Mouse (Mus musculus): ENCODE results near the gene Mepe. TPM values are rescaled to one million over a fixed set of nuclear protein-coding genes. Genes with fewer than 3 reads are reported as not detected.

Mepe gene
- polyA plus RNA-seq, 1 experiment from 2014 or later, result not detected

DNA sequence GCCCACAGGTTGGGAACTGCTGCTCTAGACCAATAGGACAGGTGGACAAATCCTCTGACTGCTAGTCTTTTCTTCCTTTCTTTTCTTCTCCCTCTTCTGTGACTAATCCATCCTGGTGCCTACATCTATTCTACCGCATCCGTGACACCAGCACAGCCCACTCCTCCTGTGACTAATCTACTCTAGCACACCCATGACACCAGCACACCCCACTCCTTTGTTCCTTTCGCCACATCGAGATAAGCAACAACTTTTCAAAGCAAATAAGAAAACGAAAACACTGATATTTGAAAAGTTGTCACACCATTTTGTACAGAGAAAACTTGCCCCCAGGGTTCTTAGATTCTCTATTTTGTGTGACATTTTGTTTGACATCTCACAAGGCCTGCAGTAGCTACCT lies 5.0 kb downstream of the Mepe start:
- 70% methylated on average over 5 of the region's 5 CpGs for WGBS
- Histone ChIP-seq H3K27me3 (ENCODE audit: control insufficient read depth, insufficient read depth, low read length) (no peaks in the 10 kb centered on the region), H3K27ac (ENCODE audit: low read length) (no peak overlapping the region), H3K4me1 (ENCODE audit: control insufficient read depth, insufficient read depth, low read length) (no peaks in the 10 kb centered on the region), H3K4me3 (ENCODE audit: low read depth, low read length) (no peak overlapping the region), H3K36me3 (ENCODE audit: control insufficient read depth, insufficient read depth, low read length) (no peaks in the 10 kb centered on the region), H3K9ac (replicated peaks; ENCODE audit: low read depth, low read length) (no peak overlapping the region), H3K4me2 (replicated peaks; ENCODE audit: low read depth, low read length) (no peak overlapping the region), H3K9me3 (ENCODE audit: control insufficient read depth, low read depth, low read length) (no peaks in the 10 kb centered on the region)
- no peak for ATAC-seq (ENCODE audit: insufficient number of reproducible peaks, insufficient read depth, low FRiP score, low read depth)

DNA sequence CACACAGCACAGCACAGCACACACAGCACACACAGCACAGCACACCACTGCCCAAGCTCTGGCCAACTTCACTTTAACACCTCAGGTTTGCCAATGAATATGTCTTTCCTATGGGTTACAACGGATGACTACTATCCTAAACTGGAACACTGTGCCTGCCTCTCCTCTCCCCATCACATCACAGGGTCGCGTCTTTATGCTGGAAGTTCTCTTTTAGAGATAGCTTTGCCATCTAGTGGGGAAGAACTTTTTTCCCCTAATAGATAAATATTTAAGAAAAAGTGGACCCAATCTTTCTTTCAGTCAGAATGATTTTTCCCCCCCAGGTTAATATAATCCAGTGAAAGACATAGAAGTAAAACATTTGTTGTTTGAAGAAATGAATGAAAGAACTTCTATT lies 7.2 kb downstream of the Mepe start:
- H3K4me2 ChIP-seq (replicated peaks; ENCODE audit: low read depth, low read length), result no peak overlapping the region
- H3K9me3 ChIP-seq (ENCODE audit: control insufficient read depth, low read depth, low read length), result no peaks in the 10 kb centered on the region
- no peak overlapping the region for H3K9ac ChIP-seq (replicated peaks; ENCODE audit: low read depth, low read length)
- no peak for ATAC-seq (ENCODE audit: insufficient number of reproducible peaks, insufficient read depth, low FRiP score, low read depth)
- 48% methylated on average over 3 of the region's 3 CpGs for WGBS
- no peak overlapping the region for H3K27ac ChIP-seq (ENCODE audit: low read length)
- no peaks in the 10 kb centered on the region for H3K27me3 ChIP-seq (ENCODE audit: control insufficient read depth, insufficient read depth, low read length)
- no peak overlapping the region for H3K4me3 ChIP-seq (ENCODE audit: low read depth, low read length)
- no peaks in the 10 kb centered on the region for H3K4me1 ChIP-seq (ENCODE audit: control insufficient read depth, insufficient read depth, low read length)
- H3K36me3 ChIP-seq (ENCODE audit: control insufficient read depth, insufficient read depth, low read length), result no peaks in the 10 kb centered on the region

DNA sequence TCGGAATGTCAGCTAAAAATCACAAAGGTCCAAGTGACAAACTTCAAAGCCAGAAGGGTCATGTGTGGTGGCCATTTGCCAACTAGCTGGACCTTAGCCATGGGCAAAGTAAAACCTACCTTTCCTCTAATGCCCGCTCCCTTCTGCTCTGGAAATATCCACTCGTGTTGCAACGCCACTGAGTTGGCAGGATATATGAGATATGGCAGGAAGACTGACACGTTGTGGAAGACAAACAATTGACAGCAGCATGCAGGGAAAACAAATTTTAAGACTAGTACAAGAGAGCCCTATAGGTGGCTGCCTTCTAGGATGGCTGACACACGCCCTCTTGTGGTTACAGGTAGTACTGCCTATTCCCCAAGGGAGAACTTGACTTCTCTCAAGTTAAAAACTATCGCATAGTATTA lies 8.1 kb downstream of the Mepe start:
- no peak for ATAC-seq (ENCODE audit: insufficient number of reproducible peaks, insufficient read depth, low FRiP score, low read depth)
- Histone ChIP-seq H3K9me3 (ENCODE audit: control insufficient read depth, low read depth, low read length) (no peaks in the 10 kb centered on the region), H3K36me3 (ENCODE audit: control insufficient read depth, insufficient read depth, low read length) (no peaks in the 10 kb centered on the region), H3K9ac (replicated peaks; ENCODE audit: low read depth, low read length) (no peak overlapping the region), H3K4me3 (ENCODE audit: low read depth, low read length) (no peak overlapping the region), H3K4me1 (ENCODE audit: control insufficient read depth, insufficient read depth, low read length) (no peaks in the 10 kb centered on the region), H3K4me2 (replicated peaks; ENCODE audit: low read depth, low read length) (no peak overlapping the region), H3K27me3 (ENCODE audit: control insufficient read depth, insufficient read depth, low read length) (no peaks in the 10 kb centered on the region), H3K27ac (ENCODE audit: low read length) (no peak overlapping the region)
- WGBS, result 38% methylated on average over 7 of the region's 7 CpGs

DNA sequence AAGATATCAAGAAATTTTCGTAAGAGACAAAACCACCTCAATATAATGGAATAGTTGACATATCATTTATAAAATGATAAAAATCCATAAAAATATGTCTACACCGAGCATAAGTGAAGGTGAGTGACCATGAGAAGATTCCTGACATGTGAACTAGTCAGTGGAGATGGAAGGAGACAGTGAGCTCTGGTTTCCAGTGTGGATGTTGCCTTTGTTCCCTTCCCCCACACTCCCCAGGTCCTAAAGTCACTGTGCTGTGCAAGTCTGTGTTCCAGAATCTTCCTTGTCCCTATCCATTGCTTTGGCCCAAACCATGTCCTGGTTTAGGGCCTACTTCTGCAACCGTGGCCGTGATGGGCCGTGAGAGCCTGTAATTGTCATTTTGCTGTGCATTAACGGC lies 8.5 kb downstream of the Mepe start:
- Histone ChIP-seq H3K4me3 (ENCODE audit: low read depth, low read length) (no peak overlapping the region), H3K9ac (replicated peaks; ENCODE audit: low read depth, low read length) (no peak overlapping the region), H3K36me3 (ENCODE audit: control insufficient read depth, insufficient read depth, low read length) (no peaks in the 10 kb centered on the region), H3K27ac (ENCODE audit: low read length) (no peak overlapping the region), H3K27me3 (ENCODE audit: control insufficient read depth, insufficient read depth, low read length) (no peaks in the 10 kb centered on the region), H3K4me2 (replicated peaks; ENCODE audit: low read depth, low read length) (no peak overlapping the region), H3K9me3 (ENCODE audit: control insufficient read depth, low read depth, low read length) (no peaks in the 10 kb centered on the region), H3K4me1 (ENCODE audit: control insufficient read depth, insufficient read depth, low read length) (no peaks in the 10 kb centered on the region)
- ATAC-seq (ENCODE audit: insufficient number of reproducible peaks, insufficient read depth, low FRiP score, low read depth), result no peak
- WGBS, result 80% methylated on average over 6 of the region's 6 CpGs

DNA sequence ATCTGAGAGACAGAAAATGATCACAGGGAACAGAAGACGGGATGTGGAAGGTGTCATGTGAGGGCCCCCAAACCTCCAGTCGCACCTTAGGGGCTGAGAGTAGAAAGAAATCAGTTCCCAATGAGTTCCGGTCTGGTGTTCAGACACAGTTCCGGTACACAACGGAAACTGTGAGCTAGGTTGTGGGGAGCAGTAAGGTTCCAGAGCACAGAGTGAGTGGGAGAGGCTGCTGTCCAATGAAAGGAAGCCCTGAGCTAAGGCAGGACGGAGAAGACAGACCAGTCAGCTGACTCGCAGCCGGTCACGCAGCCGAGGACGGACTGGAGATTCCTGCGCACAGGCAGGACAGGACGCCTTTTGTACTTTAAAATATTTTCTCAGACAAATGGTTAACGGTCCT lies 9.4 kb downstream of the Mepe start:
- 82% methylated on average over 14 of the region's 14 CpGs for WGBS

DNA sequence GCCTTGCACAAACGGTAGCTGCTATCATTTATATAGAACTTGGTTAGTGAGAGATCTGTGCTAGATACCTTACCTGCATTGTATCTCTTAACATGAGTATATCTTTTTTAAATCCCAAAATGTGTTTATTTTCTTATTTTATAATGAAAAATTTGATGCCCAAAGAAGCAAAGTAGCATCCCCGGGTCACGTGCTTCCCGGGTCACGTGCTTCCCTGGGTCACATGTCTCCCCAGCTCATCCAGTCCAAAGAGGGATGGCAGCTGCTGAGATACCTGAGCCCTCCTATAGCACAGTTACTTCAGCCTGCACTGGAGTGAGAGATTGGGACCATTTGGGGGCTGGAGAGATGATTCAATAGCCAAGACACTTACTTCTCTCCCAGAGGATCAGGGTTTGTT lies 10.8 kb downstream of the Mepe start:
- Histone ChIP-seq H3K27ac (ENCODE audit: low read length) (no peak overlapping the region), H3K36me3 (ENCODE audit: control insufficient read depth, insufficient read depth, low read length) (no peaks in the 10 kb centered on the region), H3K27me3 (ENCODE audit: control insufficient read depth, insufficient read depth, low read length) (no peaks in the 10 kb centered on the region), H3K9me3 (ENCODE audit: control insufficient read depth, low read depth, low read length) (no peaks in the 10 kb centered on the region), H3K4me3 (ENCODE audit: low read depth, low read length) (no peak overlapping the region), H3K4me2 (replicated peaks; ENCODE audit: low read depth, low read length) (no peak overlapping the region), H3K4me1 (ENCODE audit: control insufficient read depth, insufficient read depth, low read length) (no peaks in the 10 kb centered on the region), H3K9ac (replicated peaks; ENCODE audit: low read depth, low read length) (no peak overlapping the region)
- no peak for ATAC-seq (ENCODE audit: insufficient number of reproducible peaks, insufficient read depth, low FRiP score, low read depth)
- WGBS, result 81% methylated on average over 5 of the region's 5 CpGs

More for the DNA sequence above, 9.4 kb downstream of the Mepe start:
- H3K4me2 ChIP-seq (replicated peaks; ENCODE audit: low read depth, low read length), result no peak overlapping the region
- no peak overlapping the region for H3K27ac ChIP-seq (ENCODE audit: low read length)
- ATAC-seq (ENCODE audit: insufficient number of reproducible peaks, insufficient read depth, low FRiP score, low read depth), result no peak
- H3K9ac ChIP-seq (replicated peaks; ENCODE audit: low read depth, low read length), result no peak overlapping the region
- no peaks in the 10 kb centered on the region for H3K9me3 ChIP-seq (ENCODE audit: control insufficient read depth, low read depth, low read length)
- no peaks in the 10 kb centered on the region for H3K4me1 ChIP-seq (ENCODE audit: control insufficient read depth, insufficient read depth, low read length)
- H3K27me3 ChIP-seq (ENCODE audit: control insufficient read depth, insufficient read depth, low read length), result no peaks in the 10 kb centered on the region
- no peak overlapping the region for H3K4me3 ChIP-seq (ENCODE audit: low read depth, low read length)
- no peaks in the 10 kb centered on the region for H3K36me3 ChIP-seq (ENCODE audit: control insufficient read depth, insufficient read depth, low read length)

GRCm38 (mm10) chr5:104337491-104337890 lies 12.4 kb downstream of the Mepe start:
- Histone ChIP-seq H3K27me3 (ENCODE audit: control insufficient read depth, insufficient read depth, low read length) (no peaks in the 10 kb centered on the region), H3K27ac (ENCODE audit: low read length) (no peak overlapping the region), H3K36me3 (ENCODE audit: control insufficient read depth, insufficient read depth, low read length) (no peaks in the 10 kb centered on the region), H3K9me3 (ENCODE audit: control insufficient read depth, low read depth, low read length) (no peaks in the 10 kb centered on the region), H3K9ac (replicated peaks; ENCODE audit: low read depth, low read length) (no peak overlapping the region), H3K4me2 (replicated peaks; ENCODE audit: low read depth, low read length) (no peak overlapping the region), H3K4me1 (ENCODE audit: control insufficient read depth, insufficient read depth, low read length) (no peaks in the 10 kb centered on the region), H3K4me3 (ENCODE audit: low read depth, low read length) (no peak overlapping the region)
- ATAC-seq (ENCODE audit: insufficient number of reproducible peaks, insufficient read depth, low FRiP score, low read depth), result no peak
- 83% methylated on average over 4 of the region's 4 CpGs for WGBS

DNA sequence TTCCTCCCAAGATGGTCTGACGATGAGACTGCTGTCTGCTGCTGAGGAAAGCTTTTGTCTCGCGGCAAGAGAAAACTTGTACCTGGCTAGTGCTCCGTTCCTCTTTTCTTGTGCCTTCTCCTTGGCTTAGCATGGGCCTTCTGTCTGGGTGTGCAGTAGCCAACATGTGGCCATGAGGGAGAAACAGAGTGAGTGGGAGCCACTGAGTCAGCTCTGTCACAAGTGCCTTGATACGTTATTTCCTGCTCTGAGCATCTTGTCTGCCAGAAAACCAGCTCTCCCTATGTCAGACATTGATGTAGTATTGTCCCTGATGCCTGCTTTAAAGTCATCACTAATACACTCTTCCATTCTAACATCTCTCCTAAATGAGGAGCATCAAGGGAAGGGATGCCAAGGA lies 13.9 kb downstream of the Mepe start:
- no peak for ATAC-seq (ENCODE audit: insufficient number of reproducible peaks, insufficient read depth, low FRiP score, low read depth)
- Histone ChIP-seq H3K9ac (replicated peaks; ENCODE audit: low read depth, low read length) (no peak overlapping the region), H3K9me3 (ENCODE audit: control insufficient read depth, low read depth, low read length) (no peaks in the 10 kb centered on the region), H3K4me3 (ENCODE audit: low read depth, low read length) (no peak overlapping the region), H3K27me3 (ENCODE audit: control insufficient read depth, insufficient read depth, low read length) (no peaks in the 10 kb centered on the region), H3K4me2 (replicated peaks; ENCODE audit: low read depth, low read length) (no peak overlapping the region), H3K4me1 (ENCODE audit: control insufficient read depth, insufficient read depth, low read length) (no peaks in the 10 kb centered on the region), H3K27ac (ENCODE audit: low read length) (no peak overlapping the region), H3K36me3 (ENCODE audit: control insufficient read depth, insufficient read depth, low read length) (no peaks in the 10 kb centered on the region)
- 86% methylated on average over 5 of the region's 5 CpGs for WGBS

DNA sequence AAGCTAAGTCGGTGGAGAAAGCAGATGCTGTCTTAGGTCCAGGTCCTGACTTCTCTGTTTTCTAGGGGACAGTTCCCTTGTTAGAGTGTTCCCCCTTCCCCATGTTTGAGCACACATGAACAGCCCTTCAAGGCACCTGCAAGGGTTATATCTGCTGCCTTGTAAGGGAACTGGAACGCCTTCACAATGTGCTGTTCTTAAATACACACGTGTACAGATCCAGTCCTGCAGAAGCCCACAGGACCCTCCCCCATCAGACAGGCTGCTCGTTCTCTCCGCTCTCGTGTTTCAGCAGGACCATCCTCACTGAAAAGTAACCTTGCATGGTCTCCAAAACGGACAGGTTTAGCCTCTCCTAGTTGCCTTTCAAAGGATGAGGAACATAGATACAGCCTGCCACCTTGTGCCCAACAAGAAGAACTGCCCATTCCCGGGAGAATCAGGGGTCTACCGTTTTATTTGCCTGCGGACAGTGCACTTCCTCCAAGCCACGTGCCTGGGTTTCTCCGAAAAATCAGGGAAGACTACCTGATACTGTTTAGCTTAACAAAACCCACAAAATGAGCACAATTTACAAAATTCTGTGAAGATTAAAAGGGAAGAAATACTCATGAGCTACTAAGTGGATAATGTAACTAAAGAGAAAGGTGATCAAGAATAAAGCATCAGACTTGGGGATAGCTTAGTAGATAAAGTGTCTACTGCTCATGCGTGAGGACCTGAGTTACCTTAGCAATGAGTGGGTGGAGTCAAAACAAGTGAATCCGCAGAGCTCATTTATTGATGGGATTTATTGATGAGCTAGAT lies 14.8 kb downstream of the Mepe start:
- no peaks in the 10 kb centered on the region for H3K36me3 ChIP-seq (ENCODE audit: control insufficient read depth, insufficient read depth, low read length)
- H3K9ac ChIP-seq (replicated peaks; ENCODE audit: low read depth, low read length), result no peak overlapping the region
- 21% methylated on average over 14 of the region's 14 CpGs for WGBS
- H3K4me1 ChIP-seq (ENCODE audit: control insufficient read depth, insufficient read depth, low read length), result no peaks in the 10 kb centered on the region
- no peak overlapping the region; the same call in 1 of the 2 replicates for H3K4me2 ChIP-seq (replicated peaks; ENCODE audit: low read depth, low read length)
- no peak overlapping the region for H3K27ac ChIP-seq (ENCODE audit: low read length)
- H3K27me3 ChIP-seq (ENCODE audit: control insufficient read depth, insufficient read depth, low read length), result no peaks in the 10 kb centered on the region
- no peak for ATAC-seq (ENCODE audit: insufficient number of reproducible peaks, insufficient read depth, low FRiP score, low read depth)
- H3K9me3 ChIP-seq (ENCODE audit: control insufficient read depth, low read depth, low read length), result no peaks in the 10 kb centered on the region
- H3K4me3 ChIP-seq (ENCODE audit: low read depth, low read length), result no peak overlapping the region

Data from stomach, embryonic 14.5 days (tissue).